In the genomic region with DNA sequence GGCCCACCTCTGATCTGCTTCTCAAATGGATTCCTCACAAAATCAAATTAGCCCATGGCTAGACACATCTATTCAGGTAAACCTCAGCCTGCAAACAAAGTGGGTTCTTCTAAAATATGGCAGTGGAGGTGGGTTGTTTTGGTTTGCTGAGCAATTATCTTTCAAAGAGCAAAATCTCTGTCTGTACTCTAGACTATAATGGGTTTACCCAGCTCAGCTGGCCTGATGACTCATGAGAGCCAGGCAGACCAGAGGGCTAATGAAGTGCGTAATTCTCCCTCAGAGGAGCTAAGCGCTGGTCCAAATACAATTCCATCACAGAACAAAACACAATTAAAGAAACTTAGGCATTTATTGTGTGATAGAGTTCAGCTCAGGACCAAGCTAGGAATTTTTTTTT, we compare ENCODE assay signal across 15 mouse cellular contexts.
DNase-seq lines count a peak whose midpoint lies in the region.
"Had no signal": no experiment of that assay in that cellular context is flagged by ENCODE, and none has a peak within 500 bp of the region (broad histone marks: within the 10 kb centered on the region; RNA-seq: fewer than 3 reads in every experiment).

No protein-coding gene starts in this region.

- peak; percentile 53 for DNase-seq in adrenal gland, adult 2 months
- DNase-seq in adrenal gland, postnatal 4 days (ENCODE audit: low spot score in 2 of 2), result no peak
- DNase-seq in gastrocnemius, postnatal 25 days, result peak; percentile 29
- DNase-seq in gastrocnemius, postnatal 10 days, result no peak
- DNase-seq in brain, adult 2 months (ENCODE audit: low read depth, low spot score), result peak; percentile 73
- DNase-seq in retina, postnatal 1 day, result peak; percentile 16
- no peak for DNase-seq in heart, postnatal 10 days
- DNase-seq in right cerebral cortex, postnatal 14 days, result no peak
- DNase-seq: cerebellum, adult 2 months; cerebellum, postnatal 14 days; heart, postnatal 14 days; kidney, adult 2 months; lung, embryonic 14.5 days; lung, postnatal 14 days; midbrain, embryonic 14.5 days had no signal

- intact Hi-C loops in heart, postnatal 10 days (cut with DNase I), result no loop called here

Comparison
In these comparisons a context has a peak if more than half of its experiments do, and no peak if none do; other contexts are left out.
1. DNase-seq: peak in adrenal gland, adult 2 months (single experiment), gastrocnemius, postnatal 25 days (single experiment), brain, adult 2 months (single experiment) and retina, postnatal 1 day (single experiment); none in adrenal gland, postnatal 4 days (0 of 2), gastrocnemius, postnatal 10 days (single experiment), heart, postnatal 10 days (0 of 2) and right cerebral cortex, postnatal 14 days (single experiment).